Mouse (Mus musculus): Measurements from ENCODE around the gene Olfr1396. TPM values are rescaled to one million over a fixed set of nuclear protein-coding genes. Genes with fewer than 3 reads are reported as not detected.
"Not testable (repeated sequence)": the region's sequence is repeated elsewhere in the genome, so short reads cannot be mapped to it uniquely, and the experiment has no call there.

Olfr1396 gene
- total and polyA plus RNA-seq, 2 experiments from 2014 or later: 0.05 TPM

GRCm38 (mm10) chr11:49084385-49084784 is 30.3 kb downstream of the Olfr1396 start:
- no peak for DNase-seq
- ATAC-seq: no peak
- Histone ChIP-seq H3K9ac (no peak overlapping the region), H3K27me3 (ENCODE audit: insufficient read depth, low read length) (no peaks in the 10 kb centered on the region), H3K27ac (ENCODE audit: low read depth, low read length) (no peak overlapping the region), H3K4me3 (ENCODE audit: low read depth, low read length) (no peak overlapping the region), H3K9me3 (ENCODE audit: low read length) (no peaks in the 10 kb centered on the region), H3K36me3 (ENCODE audit: insufficient read depth) (no peaks in the 10 kb centered on the region), H3K4me2 (ENCODE audit: low read depth) (no peak overlapping the region), H3K4me1 (ENCODE audit: insufficient read depth) (no peaks in the 10 kb centered on the region)
- WGBS: 83% methylated on average over 1 of the region's 1 CpGs
- TF ChIP-seq CTCF (IDR thresholded peaks at IDR 0.05; ENCODE audit: low read depth): no peak

- WGBS: 84% methylated on average over 3 of the region's 3 CpGs
- no peak overlapping the region for H3K9ac ChIP-seq
- DNase-seq: no peak
These were observed 30.9 kb downstream of the Olfr1396 start for GRCm38 (mm10) chr11:49083808-49084207.

GRCm38 (mm10) chr11:49083146-49083545 is 31.5 kb downstream of the Olfr1396 start:
- no peaks in the 10 kb centered on the region for H3K36me3 ChIP-seq (ENCODE audit: insufficient read depth)
- H3K27me3 ChIP-seq (ENCODE audit: insufficient read depth, low read length): no peaks in the 10 kb centered on the region
- H3K4me1 ChIP-seq (ENCODE audit: insufficient read depth): no peaks in the 10 kb centered on the region
- no peak overlapping the region for H3K27ac ChIP-seq (ENCODE audit: low read depth, low read length)
- ATAC-seq: no peak
- TF ChIP-seq CTCF (IDR thresholded peaks at IDR 0.05; ENCODE audit: low read depth): no peak
- no peak for DNase-seq
- H3K4me2 ChIP-seq (ENCODE audit: low read depth): no peak overlapping the region
- H3K9ac ChIP-seq: no peak overlapping the region
- no peaks in the 10 kb centered on the region for H3K9me3 ChIP-seq (ENCODE audit: low read length)
- WGBS: 86% methylated on average over 1 of the region's 1 CpGs
- no peak overlapping the region for H3K4me3 ChIP-seq (ENCODE audit: low read depth, low read length)

More at GRCm38 (mm10) chr11:49083808-49084207, 30.9 kb downstream of the Olfr1396 start:
- Histone ChIP-seq H3K4me1 (ENCODE audit: insufficient read depth) (no peaks in the 10 kb centered on the region), H3K36me3 (ENCODE audit: insufficient read depth) (no peaks in the 10 kb centered on the region), H3K9me3 (ENCODE audit: low read length) (no peaks in the 10 kb centered on the region), H3K27me3 (ENCODE audit: insufficient read depth, low read length) (no peaks in the 10 kb centered on the region), H3K4me2 (ENCODE audit: low read depth) (no peak overlapping the region), H3K4me3 (ENCODE audit: low read depth, low read length) (no peak overlapping the region), H3K27ac (ENCODE audit: low read depth, low read length) (no peak overlapping the region)
- TF ChIP-seq CTCF (IDR thresholded peaks at IDR 0.05; ENCODE audit: low read depth): no peak
- no peak for ATAC-seq

GRCm38 (mm10) chr11:49081886-49082285 is 32.8 kb downstream of the Olfr1396 start:
- Histone ChIP-seq H3K27me3 (ENCODE audit: insufficient read depth, low read length) (no peaks in the 10 kb centered on the region), H3K4me3 (ENCODE audit: low read depth, low read length) (no peak overlapping the region), H3K4me1 (ENCODE audit: insufficient read depth) (no peaks in the 10 kb centered on the region), H3K9me3 (ENCODE audit: low read length) (no peaks in the 10 kb centered on the region), H3K27ac (ENCODE audit: low read depth, low read length) (no peak overlapping the region), H3K36me3 (ENCODE audit: insufficient read depth) (no peaks in the 10 kb centered on the region), H3K4me2 (ENCODE audit: low read depth) (no peak overlapping the region), H3K9ac (no peak overlapping the region)
- 78% methylated on average over 3 of the region's 3 CpGs for WGBS
- TF ChIP-seq CTCF (IDR thresholded peaks at IDR 0.05; ENCODE audit: low read depth): no peak
- ATAC-seq (no peak), DNase-seq (no peak)

GRCm38 (mm10) chr11:49081356-49081755 is 33.3 kb downstream of the Olfr1396 start:
- TF ChIP-seq CTCF (IDR thresholded peaks at IDR 0.05; ENCODE audit: low read depth): no peak
- Histone ChIP-seq H3K27me3 (ENCODE audit: insufficient read depth, low read length) (no peaks in the 10 kb centered on the region), H3K9me3 (ENCODE audit: low read length) (no peaks in the 10 kb centered on the region), H3K9ac (no peak overlapping the region), H3K27ac (ENCODE audit: low read depth, low read length) (no peak overlapping the region), H3K36me3 (ENCODE audit: insufficient read depth) (no peaks in the 10 kb centered on the region), H3K4me2 (ENCODE audit: low read depth) (no peak overlapping the region), H3K4me3 (ENCODE audit: low read depth, low read length) (no peak overlapping the region), H3K4me1 (ENCODE audit: insufficient read depth) (no peaks in the 10 kb centered on the region)
- 82% methylated on average over 4 of the region's 4 CpGs for WGBS
- no peak for DNase-seq
- no peak for ATAC-seq

GRCm38 (mm10) chr11:49080636-49081035 is 34.0 kb downstream of the Olfr1396 start:
- Histone ChIP-seq H3K9me3 (ENCODE audit: low read length) (no peaks in the 10 kb centered on the region), H3K27me3 (ENCODE audit: insufficient read depth, low read length) (no peaks in the 10 kb centered on the region), H3K4me1 (ENCODE audit: insufficient read depth) (no peaks in the 10 kb centered on the region), H3K4me2 (ENCODE audit: low read depth) (no peak overlapping the region), H3K9ac (no peak overlapping the region), H3K4me3 (ENCODE audit: low read depth, low read length) (no peak overlapping the region), H3K27ac (ENCODE audit: low read depth, low read length) (no peak overlapping the region), H3K36me3 (ENCODE audit: insufficient read depth) (no peaks in the 10 kb centered on the region)
- ATAC-seq: no peak
- no peak for TF ChIP-seq CTCF (IDR thresholded peaks at IDR 0.05; ENCODE audit: low read depth)
- DNase-seq: no peak
- 74% methylated on average over 1 of the region's 1 CpGs for WGBS

GRCm38 (mm10) chr11:49078719-49079118 is 36.0 kb downstream of the Olfr1396 start:
- no peak for TF ChIP-seq CTCF (IDR thresholded peaks at IDR 0.05; ENCODE audit: low read depth)
- H3K9ac ChIP-seq: no peak overlapping the region
- H3K9me3 ChIP-seq (ENCODE audit: low read length): no peaks in the 10 kb centered on the region
- H3K36me3 ChIP-seq (ENCODE audit: insufficient read depth): no peaks in the 10 kb centered on the region
- no peak overlapping the region for H3K27ac ChIP-seq (ENCODE audit: low read depth, low read length)
- H3K4me3 ChIP-seq (ENCODE audit: low read depth, low read length): no peak overlapping the region
- H3K4me2 ChIP-seq (ENCODE audit: low read depth): no peak overlapping the region
- H3K27me3 ChIP-seq (ENCODE audit: insufficient read depth, low read length): no peaks in the 10 kb centered on the region
- 90% methylated on average over 3 of the region's 3 CpGs for WGBS
- DNase-seq: no peak
- H3K4me1 ChIP-seq (ENCODE audit: insufficient read depth): no peaks in the 10 kb centered on the region
- no peak for ATAC-seq

- ATAC-seq: no peak
- Histone ChIP-seq H3K27me3 (ENCODE audit: insufficient read depth, low read length) (no peaks in the 10 kb centered on the region), H3K36me3 (ENCODE audit: insufficient read depth) (no peaks in the 10 kb centered on the region), H3K27ac (ENCODE audit: low read depth, low read length) (no peak overlapping the region), H3K4me1 (ENCODE audit: insufficient read depth) (no peaks in the 10 kb centered on the region), H3K4me2 (ENCODE audit: low read depth) (no peak overlapping the region), H3K4me3 (ENCODE audit: low read depth, low read length) (no peak overlapping the region), H3K9ac (no peak overlapping the region), H3K9me3 (ENCODE audit: low read length) (no peaks in the 10 kb centered on the region)
- 69% methylated on average over 1 of the region's 1 CpGs for WGBS
- no peak for DNase-seq
- TF ChIP-seq CTCF (IDR thresholded peaks at IDR 0.05; ENCODE audit: low read depth): no peak
These were observed 37.7 kb downstream of the Olfr1396 start for GRCm38 (mm10) chr11:49077012-49077411.

- H3K9me3 ChIP-seq (ENCODE audit: low read length); H3K9ac ChIP-seq; H3K36me3 ChIP-seq (ENCODE audit: insufficient read depth); ATAC-seq; H3K4me2 ChIP-seq (ENCODE audit: low read depth); H3K4me3 ChIP-seq (ENCODE audit: low read depth, low read length); DNase-seq; H3K27ac ChIP-seq (ENCODE audit: low read depth, low read length); H3K27me3 ChIP-seq (ENCODE audit: insufficient read depth, low read length); H3K4me1 ChIP-seq (ENCODE audit: insufficient read depth): not testable (repeated sequence)
- 80% methylated on average over 6 of the region's 6 CpGs for WGBS
These were observed 38.5 kb downstream of the Olfr1396 start, which contains the start of gene Ifi47 for GRCm38 (mm10) chr11:49076001-49076757. Ifi47 (plus strand) TSS chr11:49076587.

All from forebrain, postnatal 0 days (tissue).